Mouse (Mus musculus) MEL (cell line): ENCODE measurements at regions not wholly inside any gene's neighbourhood (a gene's known extent, or its start where the extent isn't known, plus 50 kb on each side); places are given as distances from the start of the nearest gene placed in this dataset.

Source experiments
- DNase-seq: peaks from one replicate; pipeline ENCODE4 v3.0.0; 2011; ENCODE audit warnings: low read depth, low spot score
- H3K27ac ChIP-seq: 2 replicates; pipeline ENCODE4 v1.5.1; 2012; ENCODE audit warnings: low read depth, mild to moderate bottlenecking, control low read depth, low read length, moderate library complexity; ENCODE audit not compliant: control insufficient read depth
- H3K27me3 ChIP-seq, 2 experiments: fragments of 150-350 bp in 1 of 2; sonication (generic) in 1 of 2; 2 replicates each; pipeline ENCODE4 v1.6.1; 2012; ENCODE audit warnings: low read length in 2 of 2, mild to moderate bottlenecking in 2 of 2, improper control_type of control experiment in 1 of 2, moderate library complexity in 1 of 2; ENCODE audit not compliant: insufficient read depth in 2 of 2, control insufficient read depth in 1 of 2
- H3K36me3 ChIP-seq, 2 experiments: 2 replicates each; pipeline ENCODE4 v1.6.1; 2012 to 2014; ENCODE audit warnings: low read length in 2 of 2, improper control_type of control experiment in 1 of 2, inconsistent platforms in 1 of 2, mild to moderate bottlenecking in 1 of 2; ENCODE audit not compliant: insufficient read depth in 2 of 2, control insufficient read depth in 1 of 2
- H3K4me1 ChIP-seq, 2 experiments: fragments of 150-350 bp in 1 of 2; sonication (generic) in 1 of 2; 2 replicates each; pipeline ENCODE4 v1.6.1; 2012; ENCODE audit warnings: low read length in 2 of 2, improper control_type of control experiment in 1 of 2, mild to moderate bottlenecking in 1 of 2; ENCODE audit not compliant: insufficient read depth in 2 of 2, control insufficient read depth in 1 of 2
- H3K4me3 ChIP-seq, 2 experiments: fragments of 150-350 bp in 1 of 2; sonication (generic) in 1 of 2; 2 replicates each; pipeline ENCODE4 v1.5.1; 2012; ENCODE audit warnings: low read depth in 2 of 2, low read length in 2 of 2, mild to moderate bottlenecking in 2 of 2, moderate library complexity in 2 of 2, control low read depth in 1 of 2, improper control_type of control experiment in 1 of 2; ENCODE audit not compliant: control insufficient read depth in 1 of 2, insufficient read depth in 1 of 2
- H3K79me2 ChIP-seq: 2 replicates; pipeline ENCODE4 v1.6.1; 2012; ENCODE audit warnings: mild to moderate bottlenecking, low read length, moderate library complexity; ENCODE audit not compliant: control insufficient read depth, poor library complexity, insufficient read depth
- H3K9ac ChIP-seq: 2 replicates; pipeline ENCODE4 v1.6.1; 2012; ENCODE audit warnings: low read depth, mild to moderate bottlenecking, control low read depth, low read length, moderate library complexity; ENCODE audit not compliant: control insufficient read depth, poor library complexity, severe bottlenecking
- H3K9me3 ChIP-seq: fragments of 150-350 bp; sonication (generic); replicated peaks from 2 replicates; pipeline ENCODE4 v1.6.1; 2012; ENCODE audit warnings: mild to moderate bottlenecking, low read length, improper control_type of control experiment, moderate library complexity; ENCODE audit not compliant: insufficient read depth
- CHD1 ChIP-seq: IDR thresholded peaks from 2 replicates; pipeline ENCODE4 v1.6.1; 2012; ENCODE audit warnings: low read depth, mild to moderate bottlenecking, inconsistent platforms, low read length, improper control_type of control experiment
- CTCF ChIP-seq, 3 experiments: IDR thresholded peaks in 2 of 3; conservative IDR thresholded peaks in 1 of 3; 2 replicates each; pipeline ENCODE4 v1.5.1; 2011 to 2012; ENCODE audit warnings: low read length in 3 of 3, low read depth in 2 of 3, mild to moderate bottlenecking in 2 of 3, improper control_type of control experiment in 1 of 3, inconsistent platforms in 1 of 3, mixed read lengths in 1 of 3, moderate library complexity in 1 of 3; ENCODE audit not compliant: control insufficient read depth in 1 of 3, insufficient read depth in 1 of 3, poor library complexity in 1 of 3, severe bottlenecking in 1 of 3
- E2F4 ChIP-seq: IDR thresholded peaks from 2 replicates; pipeline ENCODE4 v1.6.1; 2011; ENCODE audit warnings: low read depth, low read length, improper control_type of control experiment, borderline replicate concordance
- EP300 ChIP-seq, 2 experiments: IDR thresholded peaks; 2 replicates each; pipeline ENCODE4 v1.6.1; 2011; ENCODE audit warnings: improper control_type of control experiment in 2 of 2, low read length in 2 of 2, low read depth in 1 of 2, mild to moderate bottlenecking in 1 of 2
- ETS1 ChIP-seq: IDR thresholded peaks from 2 replicates; pipeline ENCODE4 v1.6.1; 2012; ENCODE audit warnings: low read depth, mild to moderate bottlenecking, inconsistent platforms, low read length, improper control_type of control experiment, moderate library complexity
- MAFK ChIP-seq: IDR thresholded peaks from 2 replicates; pipeline ENCODE4 v1.6.1; 2011; ENCODE audit warnings: low read depth, mild to moderate bottlenecking, low read length, improper control_type of control experiment, borderline replicate concordance
- MAZ ChIP-seq: IDR thresholded peaks from 2 replicates; pipeline ENCODE4 v1.6.1; 2012; ENCODE audit warnings: low read depth, mild to moderate bottlenecking, inconsistent platforms, low read length, improper control_type of control experiment
- MYC ChIP-seq: IDR thresholded peaks from 2 replicates; pipeline ENCODE4 v1.6.1; 2011; ENCODE audit warnings: low read depth, mild to moderate bottlenecking, low read length, improper control_type of control experiment, moderate library complexity
- NELFE ChIP-seq: IDR thresholded peaks from 2 replicates; pipeline ENCODE4 v1.6.1; 2011; ENCODE audit warnings: low read depth, low read length, improper control_type of control experiment
- NRF1 ChIP-seq: IDR thresholded peaks from 2 replicates; pipeline ENCODE4 v1.6.1; 2014; ENCODE audit warnings: low read depth, mild to moderate bottlenecking, inconsistent platforms, low read length, improper control_type of control experiment, moderate library complexity; ENCODE audit not compliant: poor library complexity, insufficient read depth, severe bottlenecking
- POLR2AphosphoS2 ChIP-seq: IDR thresholded peaks from 2 replicates; pipeline ENCODE4 v1.6.1; 2011; ENCODE audit warnings: low read length, improper control_type of control experiment
- POLR2AphosphoS5 ChIP-seq: IDR thresholded peaks from 2 replicates; pipeline ENCODE4 v1.6.1; 2012; ENCODE audit warnings: low read depth, borderline replicate concordance, mild to moderate bottlenecking, inconsistent platforms, low read length, moderate library complexity, mixed read lengths
- RCOR1 ChIP-seq: IDR thresholded peaks from 2 replicates; pipeline ENCODE4 v1.6.1; 2012; ENCODE audit warnings: low read depth, mild to moderate bottlenecking, inconsistent platforms, low read length, improper control_type of control experiment
- SIN3A ChIP-seq: IDR thresholded peaks from 2 replicates; pipeline ENCODE4 v1.6.1; 2012; ENCODE audit warnings: low read length, improper control_type of control experiment, inconsistent platforms
- SMC3 ChIP-seq: IDR thresholded peaks from 2 replicates; pipeline ENCODE4 v1.6.1; 2011; ENCODE audit warnings: low read depth, low read length, improper control_type of control experiment
- TAL1 ChIP-seq: IDR thresholded peaks from 2 replicates; pipeline ENCODE4 v1.6.1; 2012; ENCODE audit warnings: mild to moderate bottlenecking, inconsistent platforms, low read length, moderate library complexity, mixed read lengths
- TBP ChIP-seq: IDR thresholded peaks from 2 replicates; pipeline ENCODE4 v1.8.0; 2011; ENCODE audit warnings: low read depth, low read length, improper control_type of control experiment
- TCF12 ChIP-seq: IDR thresholded peaks from 2 replicates; pipeline ENCODE4 v1.6.1; 2014; ENCODE audit warnings: low read depth, mild to moderate bottlenecking, inconsistent platforms, low read length, improper control_type of control experiment, moderate library complexity
- USF2 ChIP-seq, 2 experiments: IDR thresholded peaks; 2 replicates each; pipeline ENCODE4 v1.6.1; 2011 to 2012; ENCODE audit warnings: improper control_type of control experiment in 2 of 2, low read length in 2 of 2, borderline replicate concordance in 1 of 2, inconsistent platforms in 1 of 2, low read depth in 1 of 2, mild to moderate bottlenecking in 1 of 2; ENCODE audit not compliant: insufficient read depth in 1 of 2
- ZC3H11A ChIP-seq: IDR thresholded peaks from 2 replicates; pipeline ENCODE4 v1.6.1; 2012; ENCODE audit warnings: low read depth, mild to moderate bottlenecking, inconsistent platforms, low read length, improper control_type of control experiment
- ZMIZ1 ChIP-seq: IDR thresholded peaks from 2 replicates; pipeline ENCODE4 v1.6.1; 2012; ENCODE audit warnings: low read depth, mild to moderate bottlenecking, inconsistent platforms, low read length, improper control_type of control experiment, moderate library complexity

- H3K36me3 ChIP-seq: no peaks in the 10 kb centered on the region
- H3K9me3 ChIP-seq: no peaks in the 10 kb centered on the region
- H3K9ac ChIP-seq: no peak overlapping the region
These were observed 316.5 kb upstream of the Npvf start for GRCm38 (mm10) chr6:50970770-50971169.

DNA sequence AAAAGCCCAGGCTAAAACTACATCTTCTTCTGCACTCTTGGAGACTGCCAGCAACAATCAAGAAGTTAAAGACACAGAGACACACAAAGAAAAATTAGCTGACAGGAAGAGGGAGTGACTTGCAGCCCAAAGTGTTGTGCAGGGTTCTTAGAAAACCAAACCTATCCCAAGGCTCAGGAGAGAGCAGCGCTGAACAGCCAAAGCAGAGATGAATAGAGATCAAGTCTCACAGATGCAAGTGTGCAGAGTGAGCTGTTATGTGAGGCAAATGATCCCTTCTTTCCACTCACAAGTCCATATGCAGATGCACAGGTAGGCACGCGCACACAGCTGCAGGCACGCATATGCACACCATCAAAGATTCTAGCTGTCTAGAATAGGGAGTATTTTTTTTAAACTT is 318.0 kb upstream of the Npvf start:
- no peak for TF ChIP-seq NRF1
- no peak for TF ChIP-seq ZMIZ1
- no peak for TF ChIP-seq TCF12
- no peak for TF ChIP-seq ETS1
- TF ChIP-seq POLR2AphosphoS5: no peak
- no peak for TF ChIP-seq ZC3H11A
- no peak for TF ChIP-seq EP300 (IDR thresholded peaks at IDR 0.05; ENCODE audit: low read depth in 1 of 2, low read length in 2 of 2)
- no peak for TF ChIP-seq SMC3
- no peak for TF ChIP-seq CHD1
- no peak for TF ChIP-seq TBP
- no peak for TF ChIP-seq POLR2AphosphoS2
- no peak for TF ChIP-seq RCOR1
- no peak for TF ChIP-seq MYC
- TF ChIP-seq USF2 (IDR thresholded peaks at IDR 0.05; ENCODE audit: borderline replicate concordance in 1 of 2, insufficient read depth in 1 of 2, low read depth in 1 of 2, low read length in 2 of 2): no peak
- TF ChIP-seq NELFE: no peak
- TF ChIP-seq SIN3A: no peak
- TF ChIP-seq MAZ: no peak
- TF ChIP-seq MAFK: no peak
- TF ChIP-seq TAL1: no peak
- no peak for TF ChIP-seq E2F4

More at GRCm38 (mm10) chr6:50970770-50971169, 316.5 kb upstream of the Npvf start:
- Histone ChIP-seq H3K4me1 (0 out of 4 replicates have a peak, but pooled peaks cover 0 to 4% of the 10 kb centered on the region in 2 experiments), H3K27me3 (no peaks in the 10 kb centered on the region), H3K79me2 (no peaks in the 10 kb centered on the region), H3K4me3 (no peak overlapping the region), H3K27ac (no peak overlapping the region)
- TF ChIP-seq ZMIZ1 (no peak), CTCF (IDR thresholded peaks at IDR 0.05 in 2 of 3, conservative IDR thresholded peaks at IDR 0.05 in 1 of 3; ENCODE audit: control insufficient read depth in 1 of 3, insufficient read depth in 1 of 3, low read depth in 2 of 3, low read length in 3 of 3, poor library complexity in 1 of 3, severe bottlenecking in 1 of 3) (no peak)
- no peak for DNase-seq

More for the DNA sequence above, 318.0 kb upstream of the Npvf start:
- Histone ChIP-seq H3K9me3 (no peaks in the 10 kb centered on the region), H3K4me3 (no peak overlapping the region), H3K27me3 (no peaks in the 10 kb centered on the region), H3K79me2 (no peaks in the 10 kb centered on the region), H3K27ac (no peak overlapping the region), H3K4me1 (0 out of 4 replicates have a peak, but pooled peaks cover 0 to 4% of the 10 kb centered on the region in 2 experiments), H3K9ac (no peak overlapping the region), H3K36me3 (no peaks in the 10 kb centered on the region)
- no peak for DNase-seq
